Mouse (Mus musculus): ENCODE data around the gene Cdk4. TPM values are rescaled to one million over a fixed set of nuclear protein-coding genes. Genes with fewer than 3 reads are reported as not detected.
A peak's percentile ranks its signal among the peaks of the same experiment; 100 is the strongest.

Cdk4 gene
- 218 and 247 TPM in 2 replicates for total RNA-seq (2021)
- long read RNA-seq, transcript Cdk4-201 (8 exons, 2,053 nt): major isoform, 109 of 128 reads
- long read RNA-seq, partial matches to known transcripts: 7 of 128 reads
- long read RNA-seq, other reads (novel, unspliced or antisense): 10 of 128 reads

- DNase-seq: peak; percentile 99
Observed at GRCm38 (mm10) chr10:127063239-127063872, at the start of gene Cdk4. Cdk4 (plus strand) TSS chr10:127063534.

- no peak for DNase-seq
Observed at GRCm38 (mm10) chr10:127016488-127016887, 46.8 kb upstream of the Cdk4 start.

- no peak for DNase-seq
Observed at GRCm38 (mm10) chr10:127017071-127017470, 46.3 kb upstream of the Cdk4 start.

GRCm38 (mm10) chr10:127018422-127018821, 44.9 kb upstream of the Cdk4 start:
- no peak for DNase-seq

- DNase-seq: peak; percentile 96
Observed at GRCm38 (mm10) chr10:127030336-127031296, 32.7 kb upstream of the Cdk4 start, which contains the start of gene Tsfm. Tsfm (minus strand) TSS chr10:127030840.

- no peak for DNase-seq
Observed at GRCm38 (mm10) chr10:127033301-127033741, 30.0 kb upstream of the Cdk4 start.

- DNase-seq: no peak
Observed at GRCm38 (mm10) chr10:127036273-127036672, 27.1 kb upstream of the Cdk4 start.

- no peak for DNase-seq
Observed at GRCm38 (mm10) chr10:127037641-127038040, 25.7 kb upstream of the Cdk4 start.

- peak; percentile 32 for DNase-seq
Observed at GRCm38 (mm10) chr10:127040569-127041214, 22.6 kb upstream of the Cdk4 start.

GRCm38 (mm10) chr10:127041274-127041766, 22.0 kb upstream of the Cdk4 start, which contains the start of the genes Mettl1 and Eef1akmt3:
Mettl1 (plus strand) TSS chr10:127041414.
Eef1akmt3 (minus strand) TSS chr10:127041513.
- DNase-seq: peak; percentile 46

GRCm38 (mm10) chr10:127041774-127042338, 21.5 kb upstream of the Cdk4 start:
- peak; percentile 89 for DNase-seq

GRCm38 (mm10) chr10:127042468-127043115, 20.7 kb upstream of the Cdk4 start:
- no peak for DNase-seq

GRCm38 (mm10) chr10:127043187-127043586, 20.1 kb upstream of the Cdk4 start:
- DNase-seq: no peak

- no peak for DNase-seq
Observed at GRCm38 (mm10) chr10:127047954-127048353, 15.4 kb upstream of the Cdk4 start, which contains the start of gene Cyp27b1. Cyp27b1 (plus strand) TSS chr10:127048250.

GRCm38 (mm10) chr10:127048608-127049394, 14.5 kb upstream of the Cdk4 start:
- DNase-seq: no peak

GRCm38 (mm10) chr10:127049395-127050118, 13.8 kb upstream of the Cdk4 start:
- peak; percentile 20 for DNase-seq

- no peak for DNase-seq
Observed at GRCm38 (mm10) chr10:127050119-127050474, 13.2 kb upstream of the Cdk4 start.

- DNase-seq: no peak
Observed at GRCm38 (mm10) chr10:127054646-127055045, 8.7 kb upstream of the Cdk4 start.

- DNase-seq: no peak
Observed at GRCm38 (mm10) chr10:127055406-127055805, 7.9 kb upstream of the Cdk4 start.

GRCm38 (mm10) chr10:127056490-127056889, 6.8 kb upstream of the Cdk4 start:
- no peak for DNase-seq
